Comparison of ENCODE assay signal across 8 mouse cellular contexts in the genomic region with DNA sequence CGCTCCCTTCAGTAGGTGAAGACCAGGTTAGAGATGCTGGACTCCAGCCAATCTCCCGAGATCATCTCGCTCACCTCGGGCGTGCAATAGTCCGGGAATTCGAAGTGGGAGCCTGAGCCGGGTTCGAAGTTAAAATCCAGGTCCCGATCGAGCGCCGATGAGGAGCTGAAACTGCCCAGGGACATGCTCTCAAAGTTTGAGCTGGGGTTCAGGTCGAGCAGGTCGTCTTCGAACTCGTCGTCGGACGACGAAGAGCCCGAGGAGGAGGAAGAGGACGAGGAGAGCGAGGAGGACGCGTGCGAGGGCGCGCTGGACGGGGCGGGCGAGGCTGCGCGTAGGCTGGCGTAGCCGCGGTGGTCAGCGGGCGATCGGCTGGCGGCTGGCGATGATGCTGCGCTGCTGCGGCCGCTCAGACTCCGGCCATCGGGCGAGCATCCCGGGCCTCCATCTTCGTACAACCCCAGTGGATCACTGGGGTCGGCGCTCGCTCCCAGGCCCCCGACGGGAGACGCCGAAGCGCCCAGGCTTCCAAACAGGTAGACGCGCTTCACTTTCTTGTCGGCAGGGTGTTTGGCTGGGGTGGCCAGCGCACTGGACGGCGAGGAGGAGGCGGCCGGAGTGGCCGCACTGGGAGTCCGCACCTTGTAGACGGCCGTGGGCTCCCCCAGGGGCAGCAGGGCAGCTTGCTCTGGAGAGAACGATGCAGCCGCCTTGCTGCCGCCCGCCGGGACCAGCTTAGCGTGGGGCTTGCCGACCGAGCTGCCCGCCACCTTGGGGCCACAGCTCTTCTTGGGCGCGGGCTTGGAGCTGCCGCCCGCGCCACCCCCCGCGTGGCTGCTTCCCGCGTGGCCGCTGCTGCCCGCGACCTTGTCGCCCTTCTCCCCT. TPM values are rescaled to one million over a fixed set of nuclear protein-coding genes. Genes with fewer than 3 reads are reported as not detected.
DNase-seq lines count a peak whose midpoint lies in the region; ATAC-seq and TF ChIP-seq lines count a peak whose summit lies in the region.

No protein-coding gene starts in this region.

- peak; percentile 11 to 15 for DNase-seq in layer of hippocampus, adult 8-10 months (ENCODE audit: low spot score in 2 of 2)
- no peak for DNase-seq in layer of hippocampus, adult 18-20 months (ENCODE audit: low spot score in 2 of 2)
- DNase-seq in cerebellum, adult 11 months = peak; percentile 32
- DNase-seq in forebrain, postnatal 0 days = peak; percentile 61
- DNase-seq in hindbrain, postnatal 0 days (ENCODE audit: low spot score) = peak; percentile 54
- peak; percentile 48 for DNase-seq in neural tube, embryonic 11.5 days (ENCODE audit: low spot score)
- peak; percentile 35 to 49 for DNase-seq in thymus, postnatal 10 days (ENCODE audit: low spot score in 2 of 2)

- WGBS in forebrain, postnatal 0 days = under 1% methylated on average over 90 of the region's 92 CpGs
- under 1% methylated on average over 91 of the region's 92 CpGs for WGBS in hindbrain, postnatal 0 days
- under 1% methylated on average over 89 of the region's 92 CpGs for WGBS in liver, embryonic 12.5 days (ENCODE audit: insufficient replicate concordance)
- WGBS in neural tube, embryonic 11.5 days = under 1% methylated on average over 92 of the region's 92 CpGs

- no peaks in the 10 kb centered on the region for H3K36me3 ChIP-seq in forebrain, postnatal 0 days (ENCODE audit: insufficient read depth)
- no peaks in the 10 kb centered on the region for H3K36me3 ChIP-seq in hindbrain, postnatal 0 days (ENCODE audit: insufficient read depth, low read length)
- H3K36me3 ChIP-seq in liver, embryonic 12.5 days = no peaks in the 10 kb centered on the region
- H3K36me3 ChIP-seq in neural tube, embryonic 11.5 days (ENCODE audit: control insufficient read depth, insufficient read depth, low read length) = no peaks in the 10 kb centered on the region; the same call in 1 of the 2 replicates

- H3K4me1 ChIP-seq in forebrain, postnatal 0 days (ENCODE audit: insufficient read depth) = peaks cover 3% of the 10 kb centered on the region
- 0 out of 2 replicates have a peak, but pooled peaks cover 7% of the 10 kb centered on the region for H3K4me1 ChIP-seq in hindbrain, postnatal 0 days (ENCODE audit: insufficient read depth, low read length)
- peaks cover 40% of the 10 kb centered on the region for H3K4me1 ChIP-seq in liver, embryonic 12.5 days
- peaks cover 14% of the 10 kb centered on the region; the same call in 1 of the 2 replicates for H3K4me1 ChIP-seq in neural tube, embryonic 11.5 days (ENCODE audit: control insufficient read depth, insufficient read depth, low read length)

- H3K27ac ChIP-seq in forebrain, postnatal 0 days (ENCODE audit: low read depth, low read length) = peak overlapping the region; percentile 99
- H3K27ac ChIP-seq in hindbrain, postnatal 0 days = peak overlapping the region; percentile 99
- peak overlapping the region; percentile 85 for H3K27ac ChIP-seq in liver, embryonic 12.5 days
- H3K27ac ChIP-seq in neural tube, embryonic 11.5 days (ENCODE audit: low read depth, low read length) = peak overlapping the region; percentile 99

- ATAC-seq in forebrain, postnatal 0 days = no peak
- no peak for ATAC-seq in hindbrain, postnatal 0 days
- ATAC-seq in liver, embryonic 12.5 days = no peak
- no peak for ATAC-seq in neural tube, embryonic 11.5 days (ENCODE audit: insufficient read depth, low FRiP score, low TSS enrichment)

- no peaks in the 10 kb centered on the region for H3K9me3 ChIP-seq in forebrain, postnatal 0 days (ENCODE audit: low read length)
- H3K9me3 ChIP-seq in hindbrain, postnatal 0 days (ENCODE audit: low read length) = no peaks in the 10 kb centered on the region
- H3K9me3 ChIP-seq in liver, embryonic 12.5 days (replicated peaks) = no peaks in the 10 kb centered on the region
- H3K9me3 ChIP-seq in neural tube, embryonic 11.5 days (ENCODE audit: control insufficient read depth, low read length) = no peaks in the 10 kb centered on the region

- no peak for TF ChIP-seq CTCF in forebrain, postnatal 0 days (IDR thresholded peaks at IDR 0.05; ENCODE audit: low read depth)
- TF ChIP-seq CTCF in hindbrain, postnatal 0 days (IDR thresholded peaks at IDR 0.05; ENCODE audit: low read depth) = no peak

- no peaks in the 10 kb centered on the region for H3K27me3 ChIP-seq in forebrain, postnatal 0 days (ENCODE audit: insufficient read depth, low read length)
- no peaks in the 10 kb centered on the region for H3K27me3 ChIP-seq in hindbrain, postnatal 0 days (ENCODE audit: insufficient read depth, low read length)
- peaks cover 56% of the 10 kb centered on the region for H3K27me3 ChIP-seq in liver, embryonic 12.5 days (replicated peaks)
- no peaks in the 10 kb centered on the region for H3K27me3 ChIP-seq in neural tube, embryonic 11.5 days (ENCODE audit: control insufficient read depth, insufficient read depth, low read length)

- peak overlapping the region; percentile 99 for H3K9ac ChIP-seq in forebrain, postnatal 0 days
- H3K9ac ChIP-seq in hindbrain, postnatal 0 days (replicated peaks; ENCODE audit: low read length) = peak overlapping the region; percentile 93
- H3K9ac ChIP-seq in liver, embryonic 12.5 days = peak overlapping the region; percentile 71
- H3K9ac ChIP-seq in neural tube, embryonic 11.5 days (ENCODE audit: low read length) = peak overlapping the region; percentile 99

- peak overlapping the region; percentile 47 for H3K4me2 ChIP-seq in forebrain, postnatal 0 days (ENCODE audit: low read depth)
- peak overlapping the region; percentile 70 for H3K4me2 ChIP-seq in hindbrain, postnatal 0 days (ENCODE audit: low read depth, low read length)
- H3K4me2 ChIP-seq in liver, embryonic 12.5 days = peak overlapping the region; percentile 83
- peak overlapping the region; percentile 44 for H3K4me2 ChIP-seq in neural tube, embryonic 11.5 days (ENCODE audit: low read depth)

- H3K4me3 ChIP-seq in forebrain, postnatal 0 days (ENCODE audit: low read depth, low read length) = peak overlapping the region; percentile 92
- H3K4me3 ChIP-seq in hindbrain, postnatal 0 days (ENCODE audit: low read length) = peak overlapping the region; percentile 68
- H3K4me3 ChIP-seq in liver, embryonic 12.5 days = peak overlapping the region; percentile 65
- H3K4me3 ChIP-seq in neural tube, embryonic 11.5 days (ENCODE audit: low read depth, low read length) = peak overlapping the region; percentile 100

RNA-seq across cellular contexts. Expression of gene Sox4, which starts 1.6 kb away (rescaled TPM):
- 10 to 100 TPM; 13.5 to 16.0 (median 14.4) TPM for total RNA-seq in layer of hippocampus, adult 8-10 months (2022)
- 10 to 100 TPM; 15.7 to 17.0 TPM for total RNA-seq in layer of hippocampus, adult 18-20 months (2021)
- 217 and 275 TPM in 2 replicates for total RNA-seq in forebrain, postnatal 0 days (2014; rRNA removed)
- 202 and 214 TPM in 2 replicates for polyA plus RNA-seq in forebrain, postnatal 0 days (2015; fragmentation: Nextera tagmentation; extraction: Ambion mirVana)
- total RNA-seq in hindbrain, postnatal 0 days (2014; rRNA removed) = 127 and 153 TPM in 2 replicates
- 97.5 and 100 TPM in 2 replicates for polyA plus RNA-seq in hindbrain, postnatal 0 days (2015; fragmentation: Nextera tagmentation; extraction: Ambion mirVana)
- polyA plus RNA-seq in liver, embryonic 12.5 days (2016; fragmentation: Nextera tagmentation; extraction: Ambion mirVana) = 9.3 and 11.2 TPM in 2 replicates
- polyA plus RNA-seq in neural tube, embryonic 11.5 days (2014; fragmentation: Nextera tagmentation; extraction: Ambion mirVana) = 165 and 172 TPM in 2 replicates

Comparison
In these comparisons a context has a peak if more than half of its experiments do, and no peak if none do; other contexts are left out.
1. DNase-seq: peak in layer of hippocampus, adult 8-10 months (2 of 2), cerebellum, adult 11 months (single experiment), forebrain, postnatal 0 days (single experiment), hindbrain, postnatal 0 days (single experiment), neural tube, embryonic 11.5 days (single experiment) and thymus, postnatal 10 days (2 of 2); none in layer of hippocampus, adult 18-20 months (0 of 2).
2. Peak in every context shown above with its lines, with median percentiles within 50 percentile points of each other: H3K27ac ChIP-seq, H3K4me2 ChIP-seq, H3K4me3 ChIP-seq and H3K9ac ChIP-seq.